Mouse (Mus musculus) stomach, embryonic 16.5 days (tissue): ENCODE measurements around the gene Ube2m. TPM values are rescaled to one million over a fixed set of nuclear protein-coding genes. Genes with fewer than 3 reads are reported as not detected.

ENCODE experiments used
- ATAC-seq: fragments of 200-750 bp; cut with Nextera tagmentation; 2 replicates; pipeline ENCODE4 v1.8.0; 2017; ENCODE audit warnings: moderate number of reproducible peaks, moderate TSS enrichment; ENCODE audit not compliant: insufficient read depth, low FRiP score
- H3K27ac ChIP-seq: fragments of 300-500 bp; sonication (generic); 2 replicates; pipeline ENCODE4 v1.5.1; 2014; ENCODE audit warnings: low read length
- H3K27me3 ChIP-seq: fragments of 300-500 bp; sonication (generic); 2 replicates; pipeline ENCODE4 v1.6.1; 2014; ENCODE audit warnings: low read length, control low read depth, mixed read lengths; ENCODE audit not compliant: control insufficient read depth, insufficient read depth
- H3K36me3 ChIP-seq: fragments of 300-500 bp; sonication (generic); 2 replicates; pipeline ENCODE4 v1.6.1; 2014; ENCODE audit warnings: low read length; ENCODE audit not compliant: control insufficient read depth, insufficient read depth
- H3K4me1 ChIP-seq: fragments of 300-500 bp; sonication (generic); 2 replicates; pipeline ENCODE4 v1.6.1; 2014; ENCODE audit warnings: low read length, control low read depth, mixed read lengths; ENCODE audit not compliant: control insufficient read depth, insufficient read depth
- H3K4me2 ChIP-seq: fragments of 300-500 bp; sonication (generic); 2 replicates; pipeline ENCODE4 v1.6.1; 2014; ENCODE audit warnings: low read depth, low read length, mixed read lengths
- H3K4me3 ChIP-seq: fragments of 300-500 bp; sonication (generic); replicated peaks from 2 replicates; pipeline ENCODE4 v1.5.1; 2014; ENCODE audit warnings: mild to moderate bottlenecking, low read length
- H3K9ac ChIP-seq: fragments of 300-500 bp; sonication (generic); 2 replicates; pipeline ENCODE4 v1.6.1; 2014; ENCODE audit warnings: low read length
- H3K9me3 ChIP-seq: fragments of 300-500 bp; sonication (generic); replicated peaks from 2 replicates; pipeline ENCODE4 v1.6.1; 2016; ENCODE audit warnings: low read length, control low read depth; ENCODE audit not compliant: control insufficient read depth
- WGBS: fragments of 180-500 bp; shearing (Covaris S2); extraction: QIAGEN DNeasy Blood & Tissue Kit; methylation state at CpG from one replicate; pipeline ENCODE4 v1.1.7; 2014; 5-methylcytosine and 5-hydroxymethylcytosine counted together
- polyA plus RNA-seq: library from polyadenylated mRNA; unstranded; fragments of >200 nt; fragmentation: Nextera tagmentation; extraction: Ambion mirVana; gene quantifications from 2 replicates; pipeline ENCODE4 v1.2.1, GENCODE M21; 2015

The Ube2m gene
- polyA plus RNA-seq, 1 experiment from 2014 or later: 21.4 TPM

- Histone ChIP-seq H3K27ac (no peak overlapping the region), H3K27me3 (no peaks in the 10 kb centered on the region), H3K9ac (no peak overlapping the region), H3K4me2 (no peak overlapping the region), H3K4me3 (no peak overlapping the region), H3K36me3 (no peaks in the 10 kb centered on the region), H3K9me3 (no peaks in the 10 kb centered on the region), H3K4me1 (peaks cover 4% of the 10 kb centered on the region; the same call in 1 of the 2 replicates)
- 88% methylated on average over 13 of the region's 13 CpGs for WGBS
- no peak for ATAC-seq
Observed at GRCm38 (mm10) chr7:13053001-13053400, 14.9 kb upstream of the Ube2m start.

- Histone ChIP-seq H3K9ac (no peak overlapping the region), H3K36me3 (no peaks in the 10 kb centered on the region), H3K4me3 (no peak overlapping the region), H3K4me1 (peaks cover 9% of the 10 kb centered on the region; the same call in 1 of the 2 replicates), H3K4me2 (no peak overlapping the region), H3K27me3 (peaks cover 30% of the 10 kb centered on the region), H3K9me3 (peaks cover 11% of the 10 kb centered on the region; the same call in 1 of the 2 replicates), H3K27ac (no peak overlapping the region)
- peak; percentile 52; the same call in 1 of the 2 replicates for ATAC-seq
- WGBS: 3% methylated on average over 2 of the region's 2 CpGs
Observed at GRCm38 (mm10) chr7:13046084-13046483, 8.0 kb upstream of the Ube2m start.

GRCm38 (mm10) chr7:13044254-13044625, 6.2 kb upstream of the Ube2m start:
- Histone ChIP-seq H3K27ac (no peak overlapping the region), H3K4me1 (peaks cover 11% of the 10 kb centered on the region), H3K4me2 (peak overlapping the region; percentile 97), H3K4me3 (peak overlapping the region; percentile 53), H3K9ac (peak overlapping the region; percentile 71), H3K27me3 (peaks cover 30% of the 10 kb centered on the region), H3K9me3 (peaks cover 11% of the 10 kb centered on the region; the same call in 1 of the 2 replicates), H3K36me3 (no peaks in the 10 kb centered on the region)
- WGBS: 3% methylated on average over 23 of the region's 23 CpGs
- peak; percentile 8; the same call in 1 of the 2 replicates for ATAC-seq

- no peak overlapping the region for H3K27ac ChIP-seq
- peaks cover 30% of the 10 kb centered on the region for H3K27me3 ChIP-seq
- peak overlapping the region; percentile 97 for H3K4me2 ChIP-seq
- H3K4me3 ChIP-seq: peak overlapping the region; percentile 53
- no peaks in the 10 kb centered on the region for H3K36me3 ChIP-seq
- peak; percentile 46; the same call in 1 of the 2 replicates for ATAC-seq
- 5% methylated on average over 88 of the region's 88 CpGs for WGBS
- H3K9ac ChIP-seq: peak overlapping the region; percentile 71
- peaks cover 11% of the 10 kb centered on the region; the same call in 1 of the 2 replicates for H3K9me3 ChIP-seq
- H3K4me1 ChIP-seq: peaks cover 15% of the 10 kb centered on the region
Observed at GRCm38 (mm10) chr7:13043445-13044253, 5.6 kb upstream of the Ube2m start.

- ATAC-seq: no peak
- Histone ChIP-seq H3K9ac (peak overlapping the region; percentile 71; the same call in 1 of the 2 replicates), H3K4me1 (peaks cover 15% of the 10 kb centered on the region), H3K4me2 (peak overlapping the region; percentile 97; the same call in 1 of the 2 replicates), H3K4me3 (peak overlapping the region; percentile 53), H3K36me3 (no peaks in the 10 kb centered on the region), H3K27ac (no peak overlapping the region), H3K9me3 (peaks cover 11% of the 10 kb centered on the region; the same call in 1 of the 2 replicates), H3K27me3 (peaks cover 30% of the 10 kb centered on the region)
- WGBS: 45% methylated on average over 16 of the region's 16 CpGs
Observed at GRCm38 (mm10) chr7:13043120-13043444, 5.0 kb upstream of the Ube2m start.

- peaks cover 11% of the 10 kb centered on the region; the same call in 1 of the 2 replicates for H3K9me3 ChIP-seq
- no peak overlapping the region for H3K27ac ChIP-seq
- WGBS: 75% methylated on average over 6 of the region's 6 CpGs
- no peak for ATAC-seq
- no peak overlapping the region for H3K9ac ChIP-seq
- no peak overlapping the region for H3K4me3 ChIP-seq
- H3K36me3 ChIP-seq: no peaks in the 10 kb centered on the region
- H3K4me1 ChIP-seq: peaks cover 15% of the 10 kb centered on the region
- H3K4me2 ChIP-seq: no peak overlapping the region
- H3K27me3 ChIP-seq: peaks cover 30% of the 10 kb centered on the region
Observed at GRCm38 (mm10) chr7:13042511-13042910, 4.4 kb upstream of the Ube2m start.

- Histone ChIP-seq H3K27me3 (peaks cover 30% of the 10 kb centered on the region), H3K9ac (no peak overlapping the region), H3K27ac (no peak overlapping the region), H3K36me3 (no peaks in the 10 kb centered on the region), H3K4me1 (peaks cover 24% of the 10 kb centered on the region), H3K4me2 (no peak overlapping the region), H3K9me3 (peaks cover 11% of the 10 kb centered on the region; the same call in 1 of the 2 replicates), H3K4me3 (no peak overlapping the region)
- no peak for ATAC-seq
- 68% methylated on average over 1 of the region's 1 CpGs for WGBS
Observed at GRCm38 (mm10) chr7:13041256-13041655, 3.2 kb upstream of the Ube2m start.

GRCm38 (mm10) chr7:13039181-13039580, 1.1 kb upstream of the Ube2m start:
- 74% methylated on average over 1 of the region's 1 CpGs for WGBS

GRCm38 (mm10) chr7:13038621-13039169, 620 bp upstream of the Ube2m start:
- Histone ChIP-seq H3K4me2 (peak overlapping the region; percentile 68), H3K36me3 (peaks cover 9% of the 10 kb centered on the region), H3K27me3 (peaks cover 13% of the 10 kb centered on the region), H3K9ac (peak overlapping the region; percentile 97), H3K9me3 (peaks cover 11% of the 10 kb centered on the region; the same call in 1 of the 2 replicates), H3K4me3 (peak overlapping the region; percentile 81), H3K4me1 (peaks cover 31% of the 10 kb centered on the region), H3K27ac (peak overlapping the region; percentile 99)
- 19% methylated on average over 15 of the region's 15 CpGs for WGBS
- ATAC-seq: no peak

More at GRCm38 (mm10) chr7:13039181-13039580, 1.1 kb upstream of the Ube2m start:
- ATAC-seq: no peak
- Histone ChIP-seq H3K27ac (peak overlapping the region; percentile 99; the same call in 1 of the 2 replicates), H3K9me3 (peaks cover 11% of the 10 kb centered on the region; the same call in 1 of the 2 replicates), H3K4me1 (peaks cover 31% of the 10 kb centered on the region), H3K4me2 (peak overlapping the region; percentile 68), H3K36me3 (peaks cover 9% of the 10 kb centered on the region), H3K27me3 (peaks cover 18% of the 10 kb centered on the region), H3K4me3 (peak overlapping the region; percentile 81), H3K9ac (peak overlapping the region; percentile 97)
